Mouse (Mus musculus): ENCODE results near the gene Irak2. TPM values are rescaled to one million over a fixed set of nuclear protein-coding genes. Genes with fewer than 3 reads are reported as not detected.

The Irak2 gene
- total RNA-seq (2021), result 1 to 10 TPM; 7.9 to 8.1 TPM

DNA sequence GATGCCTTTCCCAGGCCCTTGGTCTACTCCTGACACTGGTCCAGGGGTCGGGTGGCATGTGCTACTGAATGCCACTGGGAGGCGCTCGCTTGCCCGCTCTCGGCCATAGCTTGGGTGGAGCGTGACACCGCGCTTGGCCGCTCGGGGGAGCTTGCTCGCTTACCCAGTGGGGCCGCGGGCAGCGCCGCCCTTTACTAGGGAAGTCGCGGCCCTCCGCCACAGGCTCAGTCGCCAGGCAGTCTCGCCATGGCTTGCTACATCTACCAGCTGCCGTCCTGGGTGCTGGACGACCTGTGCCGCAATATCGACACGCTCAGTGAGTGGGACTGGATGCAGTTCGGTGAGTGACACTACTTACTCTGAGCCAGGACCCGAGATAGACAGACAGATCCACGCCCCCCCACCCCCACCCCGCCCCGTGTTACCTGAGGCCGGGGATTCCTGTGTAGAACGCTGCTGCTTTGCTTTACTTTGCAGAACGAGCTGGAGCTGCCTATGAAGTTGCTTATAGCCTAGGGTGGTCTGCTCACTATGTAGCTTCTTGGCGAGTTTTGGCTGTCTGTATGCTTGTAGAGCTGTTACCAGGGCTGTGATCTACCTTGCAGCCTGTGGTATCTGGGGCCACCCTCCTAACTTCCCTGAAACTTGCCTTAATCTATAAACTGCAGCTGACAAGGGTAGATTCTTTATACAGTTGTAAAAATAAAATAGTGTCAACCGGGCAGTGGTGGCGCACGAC is at the start of gene Irak2:
TSS of gene Irak2 (plus strand) at position 166 of the 739 bp plus-strand sequence.
- intact Hi-C loops (cut with DNase I), result loop anchor here (5.0 kb wide), 1 partner anchor 439 kb away; no protein-coding TSS in a partner anchor
- DNase-seq, result peak; percentile 95

DNA sequence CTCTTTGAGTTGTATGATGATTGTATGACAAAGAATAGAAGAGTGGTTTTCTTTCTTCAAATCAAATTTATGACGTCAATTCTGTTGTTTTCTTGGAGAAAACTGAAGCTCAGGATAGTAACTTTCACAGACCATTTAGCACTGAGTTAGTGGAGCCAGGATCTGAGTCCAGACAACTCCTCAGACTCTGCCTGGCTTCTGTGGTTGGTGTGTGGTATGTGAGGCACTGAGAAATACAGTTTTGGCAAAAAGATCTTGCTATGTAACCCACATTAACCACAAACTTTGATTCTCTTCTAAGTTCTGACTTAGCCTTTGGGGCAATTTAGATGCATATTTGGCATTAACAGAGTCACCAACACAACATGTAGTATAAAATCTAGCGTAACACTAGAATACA is 45.6 kb upstream of the Irak2 start:
- intact Hi-C loops (cut with DNase I), result no loop called here
- no peak for DNase-seq

DNA sequence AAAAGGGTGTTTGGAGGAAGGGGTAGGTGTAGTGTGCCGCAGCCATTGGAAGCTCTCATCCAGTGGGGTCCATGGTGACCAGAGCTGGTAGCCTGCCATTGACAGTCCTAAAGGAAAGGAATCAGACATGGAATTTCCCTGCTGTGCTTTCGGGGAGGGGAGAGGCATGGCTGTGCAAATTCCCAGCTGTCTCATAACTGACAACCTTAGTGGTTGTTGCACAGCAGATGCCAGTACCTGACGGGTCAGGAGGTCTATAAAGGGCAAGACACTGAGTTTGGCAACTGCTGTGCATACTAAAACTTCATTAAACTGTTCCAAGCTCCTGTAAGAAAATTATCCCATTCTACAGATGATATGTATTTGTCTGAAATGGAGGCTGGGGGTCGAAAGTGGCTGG is 40.3 kb upstream of the Irak2 start:
- intact Hi-C loops (cut with DNase I), result no loop called here
- no peak for DNase-seq

DNA sequence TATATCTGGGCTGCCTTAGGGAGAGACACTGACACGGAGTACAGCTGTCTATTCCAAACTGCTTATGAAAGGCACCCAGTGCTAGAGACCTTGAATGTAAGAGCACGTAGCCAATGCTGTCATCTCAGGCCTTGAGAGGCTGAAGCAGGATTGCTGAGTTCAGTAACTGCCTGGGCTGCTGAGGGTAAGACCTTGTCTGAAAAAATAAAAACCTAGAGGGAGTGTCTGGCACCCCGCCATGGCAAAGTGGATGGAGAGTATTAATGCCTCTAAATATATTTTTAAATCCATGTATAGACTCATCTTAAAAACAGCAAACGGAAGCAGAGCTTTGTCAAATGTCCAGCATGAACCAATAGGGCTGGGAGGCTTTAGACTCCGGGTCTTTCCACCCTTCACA is 38.4 kb upstream of the Irak2 start:
- intact Hi-C loops (cut with DNase I), result no loop called here

DNA sequence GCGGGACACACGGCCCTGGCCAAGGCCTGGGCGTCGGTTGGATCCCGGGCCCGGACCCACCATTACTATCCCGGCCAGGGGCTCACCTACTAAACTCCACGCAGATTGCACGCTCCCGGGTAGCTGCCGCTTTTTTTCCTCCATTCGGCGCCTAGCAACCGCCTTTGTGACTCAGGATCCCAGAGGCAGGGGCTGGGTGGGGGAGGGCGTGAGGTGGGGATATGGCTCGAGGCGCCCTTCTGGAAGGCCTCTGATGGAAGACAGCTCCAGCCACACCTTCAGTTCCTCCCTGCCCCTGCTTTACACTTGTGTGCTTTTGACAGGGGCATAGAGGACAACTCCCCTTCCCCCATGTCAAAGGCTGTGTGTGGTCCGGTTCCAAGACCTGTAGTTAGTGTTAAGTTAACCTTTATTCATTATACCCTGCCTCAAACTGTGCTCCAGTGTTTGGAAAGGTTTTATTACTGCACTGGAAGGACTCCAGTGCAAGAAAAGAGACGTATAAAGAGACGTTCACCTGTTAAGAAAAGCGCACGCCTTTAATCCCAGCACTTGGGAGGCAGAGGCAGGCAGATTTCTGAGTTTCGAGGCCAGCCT is 37.6 kb upstream of the Irak2 start, which contains the start of gene Fancd2os:
TSS of gene Fancd2os (minus strand) at position 173 of the 597 bp plus-strand sequence.
- intact Hi-C loops (cut with DNase I), result no loop called here
- DNase-seq, result no peak

More for the DNA sequence above, 38.4 kb upstream of the Irak2 start:
- no peak for DNase-seq

DNA sequence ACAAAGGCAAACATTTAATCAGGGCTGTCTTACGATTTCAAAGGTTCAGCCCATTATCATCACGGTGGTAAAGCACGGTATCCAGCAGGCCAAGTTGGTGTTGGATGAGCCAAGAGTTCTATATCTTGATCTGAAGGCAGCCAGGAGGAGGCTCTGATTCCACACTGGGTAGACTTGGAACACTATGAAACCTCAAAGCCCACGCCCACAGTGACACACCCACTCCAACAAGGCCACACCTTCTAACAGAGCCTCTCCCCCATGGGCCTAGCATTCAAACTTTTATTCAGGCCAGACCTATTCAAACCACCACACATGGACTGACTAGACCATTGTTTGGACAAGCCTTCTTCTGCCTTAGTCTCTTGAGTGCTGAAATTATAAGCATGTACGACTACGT is 35.4 kb upstream of the Irak2 start:
- intact Hi-C loops (cut with DNase I), result no loop called here
- no peak for DNase-seq

DNA sequence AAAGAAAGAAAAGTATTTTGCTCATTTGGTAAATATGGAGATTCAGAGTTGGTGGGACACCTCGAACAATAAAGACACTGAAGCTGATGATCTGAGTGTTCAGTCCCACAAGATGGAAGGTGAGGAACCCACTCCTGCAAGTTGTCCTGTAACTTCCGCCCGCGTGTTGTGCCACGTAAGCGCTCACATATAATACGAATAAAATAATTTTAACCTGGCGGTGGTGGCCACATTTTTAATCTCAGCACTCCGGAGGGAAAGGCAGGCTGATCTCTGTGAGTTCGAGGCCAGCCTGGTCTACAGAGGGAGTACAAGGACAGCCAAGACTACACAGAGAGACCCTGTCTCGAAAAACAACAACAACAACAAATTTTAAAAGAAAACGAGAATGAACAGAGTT is 34.3 kb upstream of the Irak2 start:
- DNase-seq, result no peak
- intact Hi-C loops (cut with DNase I), result no loop called here

DNA sequence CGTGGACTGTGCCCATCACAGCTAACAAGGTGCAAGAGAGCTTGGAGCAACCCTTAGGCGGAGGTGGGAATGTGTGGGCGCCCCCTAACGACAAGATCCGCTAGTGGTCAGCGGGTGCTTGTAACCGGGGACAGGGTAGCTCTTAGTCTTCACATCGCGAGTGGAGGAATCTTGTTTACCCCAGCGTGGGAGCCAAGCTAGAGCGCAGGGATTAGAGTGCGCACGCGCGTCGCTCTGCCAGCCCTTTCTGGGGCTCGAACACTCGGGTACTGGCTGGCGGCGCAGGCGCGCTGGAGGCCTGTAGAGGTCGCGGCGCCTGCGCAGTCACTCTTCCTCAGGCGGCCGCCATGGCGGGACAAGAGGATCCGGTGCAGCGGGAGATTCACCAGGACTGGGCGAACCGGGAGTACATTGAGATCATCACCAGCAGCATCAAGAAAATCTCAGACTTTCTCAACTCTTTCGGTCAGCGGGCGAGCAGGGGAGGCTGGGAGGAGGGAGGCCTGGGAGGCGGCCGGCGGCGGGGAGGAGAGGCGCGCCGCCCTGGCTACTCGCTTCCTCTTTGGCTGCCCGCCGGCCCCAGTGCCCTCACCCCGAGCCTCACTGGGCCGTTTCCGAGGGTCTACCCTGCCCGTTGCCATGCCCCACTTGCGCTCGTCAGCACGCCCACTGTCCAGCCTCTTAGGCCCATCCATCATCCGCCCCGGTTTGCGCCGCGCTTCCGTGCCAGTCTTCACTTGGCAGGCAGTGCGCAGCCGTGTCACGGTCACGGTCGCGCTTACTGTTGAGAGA is 33.6 kb upstream of the Irak2 start, which contains the start of gene Brk1:
TSS of gene Brk1 (plus strand) at position 341 of the 792 bp plus-strand sequence.
- peak; percentile 93 for DNase-seq
- intact Hi-C loops (cut with DNase I), result no loop called here

DNA sequence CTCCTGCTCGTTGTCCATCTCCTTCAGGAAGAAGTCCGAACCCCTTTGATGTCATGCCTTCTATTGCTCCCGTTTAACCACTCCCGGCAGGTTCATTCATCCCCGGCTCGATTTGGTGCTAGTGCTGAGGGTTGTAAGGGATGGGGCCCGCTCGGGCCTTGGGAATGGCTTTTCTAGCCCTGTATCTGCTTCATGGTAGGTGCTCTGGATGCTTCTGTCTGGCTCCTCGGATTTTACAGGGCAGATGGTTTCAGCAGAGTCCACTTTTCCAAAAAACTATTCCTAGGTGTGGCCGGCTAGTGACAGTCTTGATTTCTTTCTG is 33.1 kb upstream of the Irak2 start:
- intact Hi-C loops (cut with DNase I), result no loop called here
- no peak for DNase-seq

DNA sequence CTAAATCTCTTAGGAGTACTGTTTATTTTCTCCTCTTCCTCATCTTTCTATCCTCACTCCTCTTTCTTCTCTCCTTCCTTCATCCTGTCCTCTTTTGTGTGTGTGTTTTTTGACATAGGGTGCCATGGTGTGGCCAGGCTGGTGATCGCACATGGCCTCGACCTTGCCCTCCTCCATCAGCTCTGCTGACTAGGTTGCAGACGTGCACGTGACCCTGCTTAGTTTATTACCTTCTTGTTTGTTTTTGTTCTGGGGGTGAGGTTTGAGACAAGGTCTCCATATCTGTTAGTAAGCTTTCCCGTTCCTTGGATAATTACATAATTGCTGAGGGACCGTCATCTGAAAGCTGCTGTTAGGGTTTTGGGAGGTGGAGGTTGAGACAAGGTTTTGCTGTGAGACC is 29.4 kb upstream of the Irak2 start:
- no peak for DNase-seq
- intact Hi-C loops (cut with DNase I), result no loop called here

DNA sequence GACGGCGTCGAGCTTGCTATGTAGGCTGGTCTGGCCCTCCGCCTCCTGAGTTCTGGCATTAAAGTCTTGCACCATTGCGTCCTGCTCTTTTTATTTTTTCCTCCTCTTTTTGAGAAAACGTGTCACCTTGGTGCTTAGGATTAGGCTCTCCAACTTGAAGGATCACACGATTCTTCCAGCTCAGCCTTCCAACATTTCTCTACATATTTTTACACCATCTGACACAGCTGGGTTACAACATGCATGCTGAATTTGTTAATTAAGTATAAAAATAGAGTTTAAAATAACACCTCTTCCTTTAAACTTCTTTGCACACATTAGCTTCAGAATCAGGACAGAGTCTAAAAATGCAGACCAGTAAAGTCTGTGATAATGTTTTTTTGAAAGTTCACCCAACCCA is 29.0 kb upstream of the Irak2 start:
- intact Hi-C loops (cut with DNase I), result no loop called here
- DNase-seq, result no peak

DNA sequence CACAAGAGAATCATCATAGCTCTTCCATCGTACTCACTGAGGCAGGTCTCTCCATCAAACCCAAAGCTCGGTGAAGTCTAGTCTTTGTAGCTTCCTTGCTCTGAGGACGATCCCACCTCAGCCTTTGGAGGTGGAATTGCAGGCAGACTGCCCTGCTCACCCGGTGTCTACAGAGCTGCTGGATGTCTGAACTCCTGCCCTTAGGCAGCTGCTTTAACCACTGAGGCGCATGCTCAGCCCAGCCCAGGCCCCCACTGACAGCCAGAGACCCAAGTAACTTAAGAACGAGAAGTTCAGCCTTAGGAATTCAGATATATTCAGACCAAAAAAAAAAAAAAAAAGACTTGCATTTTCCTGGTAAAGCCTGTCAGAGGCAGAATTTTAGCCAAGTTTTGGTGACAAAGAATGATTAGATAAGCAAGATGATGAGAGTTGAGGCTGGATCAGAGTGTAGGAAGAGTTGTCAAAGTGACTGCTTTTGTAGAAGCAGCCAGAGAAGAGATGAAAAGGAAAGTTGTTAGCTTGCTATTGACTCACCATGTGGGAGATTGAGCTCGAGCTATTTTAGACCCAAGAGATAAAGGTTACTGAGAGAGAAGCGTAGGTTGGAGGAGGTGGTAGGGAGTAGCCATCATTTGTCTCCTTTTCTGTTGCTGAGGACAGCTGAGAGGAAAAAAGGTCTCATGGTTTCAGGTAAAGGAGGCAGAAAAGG is 25.9 kb upstream of the Irak2 start:
- DNase-seq, result no peak
- intact Hi-C loops (cut with DNase I), result no loop called here

DNA sequence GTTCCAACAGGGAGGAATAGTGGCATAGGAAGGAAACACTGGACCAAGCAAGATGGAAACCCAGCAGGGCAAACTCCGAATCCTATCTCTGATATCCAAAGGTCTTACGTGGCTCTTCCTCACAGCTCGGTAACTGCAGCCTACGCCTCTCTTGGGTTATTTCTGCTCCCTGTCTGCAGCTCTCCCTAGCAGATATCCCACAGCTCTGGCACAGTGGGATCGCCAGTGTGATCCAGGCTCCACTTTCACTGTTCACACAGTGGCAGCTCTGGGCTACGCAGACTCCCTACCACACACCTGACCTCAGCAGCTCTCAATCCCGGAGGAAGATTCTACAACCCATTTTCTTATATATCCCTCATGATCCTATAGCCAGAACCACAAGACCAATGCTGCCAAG is 24.1 kb upstream of the Irak2 start:
- no peak for DNase-seq
- intact Hi-C loops (cut with DNase I), result no loop called here

DNA sequence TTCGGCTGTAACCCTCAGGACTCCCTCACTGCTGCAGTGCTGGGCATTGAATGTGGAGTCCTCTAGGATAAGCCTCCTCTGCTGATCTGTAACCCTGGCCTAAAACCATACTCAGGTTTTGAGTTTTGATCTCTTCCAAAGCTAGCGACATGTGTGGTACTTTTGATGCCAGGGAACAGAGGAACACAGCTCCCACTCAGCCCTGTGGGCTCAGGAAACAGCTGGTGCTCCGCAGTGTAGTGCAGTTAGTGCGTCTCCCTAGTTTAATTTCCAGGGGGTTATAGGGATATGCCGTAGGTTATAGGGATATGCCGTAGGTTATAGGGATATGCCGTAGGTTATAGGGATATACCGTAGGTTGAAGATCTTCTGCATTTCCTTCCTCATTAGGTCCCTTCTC is 23.3 kb upstream of the Irak2 start:
- no peak for DNase-seq
- intact Hi-C loops (cut with DNase I), result no loop called here

DNA sequence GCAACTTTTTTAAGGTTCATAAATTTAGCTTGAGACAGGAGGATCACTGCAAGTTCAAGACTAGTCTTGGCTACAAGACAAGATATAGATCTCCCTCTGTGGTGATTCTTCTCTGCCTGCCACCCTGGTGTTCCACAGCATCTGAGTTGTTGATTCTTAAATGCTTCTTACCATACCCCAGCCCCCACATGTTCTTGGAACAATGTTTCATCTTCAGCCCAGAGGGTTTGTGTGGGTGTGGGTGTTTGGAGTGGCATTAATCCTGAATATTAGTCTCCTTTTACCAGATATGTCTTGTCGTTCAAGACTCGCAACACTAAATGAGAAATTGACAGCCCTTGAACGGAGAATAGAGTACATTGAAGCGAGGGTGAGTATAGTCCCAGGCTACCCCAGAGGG is 22.8 kb upstream of the Irak2 start:
- DNase-seq, result no peak
- intact Hi-C loops (cut with DNase I), result no loop called here

DNA sequence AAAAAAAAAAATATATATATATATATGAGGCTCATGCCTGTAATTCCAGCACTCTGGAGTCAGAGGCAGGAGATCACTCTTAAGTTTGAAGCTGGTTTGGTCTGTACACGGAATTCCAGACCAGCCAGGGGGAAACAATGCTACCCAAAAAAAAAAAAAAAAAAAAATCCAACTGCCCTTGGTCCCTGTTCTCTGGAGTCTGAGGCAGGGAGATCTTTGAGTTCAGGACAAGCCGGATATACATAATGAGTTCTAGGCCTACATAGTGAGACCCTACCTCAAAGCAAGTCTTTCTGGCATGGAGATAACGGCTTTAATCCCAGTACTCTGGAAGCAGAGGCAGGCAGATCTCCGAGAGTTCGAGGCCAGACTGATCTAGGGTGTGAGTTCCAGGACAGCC is 14.9 kb upstream of the Irak2 start:
- no peak for DNase-seq
- intact Hi-C loops (cut with DNase I), result no loop called here

DNA sequence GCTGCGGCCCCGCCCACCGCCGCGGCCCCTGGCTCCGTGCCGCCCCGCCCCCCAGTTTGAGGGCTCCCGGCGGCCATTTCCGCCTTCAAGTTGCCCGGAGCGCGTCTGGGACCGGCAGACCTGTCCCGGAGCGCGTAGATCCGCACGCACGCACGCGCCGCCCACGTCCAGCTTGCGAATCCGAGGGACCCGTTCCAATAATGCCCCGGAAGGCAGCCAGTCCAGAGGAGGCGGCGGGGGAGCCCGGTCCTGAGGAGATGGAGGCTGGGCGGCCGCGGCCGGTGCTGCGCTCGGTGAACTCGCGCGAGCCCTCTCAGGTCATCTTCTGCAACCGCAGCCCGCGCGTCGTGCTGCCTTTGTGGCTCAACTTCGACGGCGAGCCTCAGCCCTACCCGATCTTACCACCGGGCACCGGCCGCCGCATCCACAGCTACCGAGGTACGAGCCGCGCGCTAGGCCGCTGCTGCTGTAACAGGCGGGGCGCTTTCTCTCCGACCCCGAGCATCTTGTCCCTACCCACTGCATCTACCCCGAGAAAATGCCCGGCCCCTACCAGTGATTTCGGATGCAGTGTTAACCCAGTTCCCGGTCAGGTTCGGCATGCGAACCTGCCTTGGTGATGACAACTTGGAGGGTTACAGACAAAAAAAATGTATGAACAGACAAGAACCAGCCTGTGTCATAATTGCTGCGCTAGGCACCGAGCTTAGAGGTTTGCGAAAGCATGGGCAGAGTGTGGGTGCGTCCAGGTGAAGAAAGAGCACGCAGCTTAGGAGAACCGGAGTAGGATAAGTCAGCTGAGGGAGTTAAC is 14.1 kb upstream of the Irak2 start, which contains the start of gene Vhl:
TSS of gene Vhl (plus strand) at position 19 of the 811 bp plus-strand sequence.
- intact Hi-C loops (cut with DNase I), result no loop called here
- DNase-seq, result peak; percentile 88

DNA sequence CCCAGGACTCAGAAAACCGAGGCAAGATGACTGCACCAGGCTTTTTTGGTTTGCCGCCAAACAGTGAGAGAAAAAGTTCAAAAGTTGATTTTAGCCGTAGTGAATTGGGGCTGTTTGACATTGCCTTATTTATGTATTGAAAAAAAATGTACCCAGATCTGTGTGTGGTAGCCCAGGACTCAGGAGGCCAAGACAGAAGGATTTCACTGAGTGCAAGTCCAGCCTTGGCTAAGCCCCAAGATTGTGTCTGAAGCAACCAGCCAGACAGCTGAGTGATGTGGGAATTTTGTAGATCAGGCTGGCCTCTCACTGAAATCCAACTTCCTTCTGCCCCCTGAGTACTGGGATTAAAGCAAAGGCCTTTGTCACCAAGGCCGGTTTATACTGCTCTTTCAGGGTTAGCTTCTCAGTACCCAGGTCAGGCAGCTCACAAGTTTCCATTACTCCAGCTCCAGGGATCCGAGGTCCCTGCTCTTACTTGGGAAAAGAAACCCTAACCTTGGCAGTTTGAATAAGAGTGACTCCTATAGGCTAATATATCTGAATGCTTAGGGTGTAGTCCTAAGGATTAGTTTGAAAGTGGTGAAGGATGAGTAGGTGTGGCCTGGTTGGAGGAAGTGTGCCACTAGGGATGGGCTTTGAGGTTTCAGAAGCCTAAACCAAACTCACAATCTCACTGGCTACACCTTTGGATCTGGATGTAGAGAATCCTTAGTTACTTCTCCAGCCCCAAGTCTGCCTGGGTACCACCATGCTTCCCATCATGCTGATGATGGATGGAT is 13.1 kb upstream of the Irak2 start:
- intact Hi-C loops (cut with DNase I), result no loop called here
- peak; percentile 27 for DNase-seq

DNA sequence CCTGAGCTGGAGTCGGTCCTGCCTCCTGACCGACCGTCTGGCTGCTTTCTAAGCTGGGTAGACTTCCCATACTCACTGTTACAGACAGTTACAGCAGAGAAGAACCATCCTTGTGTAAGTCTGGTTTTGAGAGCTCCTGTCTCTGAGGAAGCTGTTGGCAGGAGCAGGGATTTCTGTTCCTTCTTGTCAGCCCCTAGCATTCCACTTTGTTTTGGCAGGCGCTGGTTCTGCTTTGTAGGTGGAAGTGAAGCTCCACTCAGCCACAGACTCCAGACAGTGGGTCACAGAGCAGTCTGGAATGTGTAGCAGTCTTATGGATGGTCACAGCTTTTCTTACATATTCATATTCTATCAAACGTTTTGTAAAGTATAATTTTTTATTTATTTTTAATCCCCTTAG is 7.9 kb upstream of the Irak2 start:
- DNase-seq, result no peak
- intact Hi-C loops (cut with DNase I), result no loop called here

All from left cerebral cortex, postnatal 4 days (tissue).